Mouse (Mus musculus) CH12.LX (cell line): Measurements from ENCODE around the gene Bmpr2. TPM values are rescaled to one million over a fixed set of nuclear protein-coding genes. Genes with fewer than 3 reads are reported as not detected.

Experiments used
- DNase-seq: peaks from one replicate; pipeline ENCODE4 v3.0.0-alpha.2; 2013; ENCODE audit errors: extremely low read depth
- H3K27ac ChIP-seq: 2 replicates; pipeline ENCODE4 v1.5.1; 2012; ENCODE audit warnings: low read depth, mild to moderate bottlenecking, control low read depth, moderate library complexity; ENCODE audit not compliant: insufficient read depth
- H3K27me3 ChIP-seq: replicated peaks from 2 replicates; pipeline ENCODE3; 2012; ENCODE audit warnings: inconsistent platforms
- H3K36me3 ChIP-seq, 2 experiments: replicated peaks in 1 of 2; 2 replicates each; pipeline versions ENCODE3 to v1.6.1; 2012; ENCODE audit warnings: inconsistent platforms in 1 of 2, low read length in 1 of 2, mild to moderate bottlenecking in 1 of 2, mixed read lengths in 1 of 2, moderate library complexity in 1 of 2; ENCODE audit not compliant: control insufficient read depth in 1 of 2, insufficient read depth in 1 of 2
- H3K4me1 ChIP-seq, 2 experiments: 2 replicates each; pipeline ENCODE4 v1.6.1; 2012; ENCODE audit warnings: inconsistent platforms in 1 of 2, moderate library complexity in 1 of 2; ENCODE audit not compliant: insufficient read depth in 2 of 2, control insufficient read depth in 1 of 2
- H3K4me2 ChIP-seq: 2 replicates; pipeline ENCODE4 v1.6.1; 2012; ENCODE audit warnings: low read depth, mild to moderate bottlenecking, control low read depth; ENCODE audit not compliant: poor library complexity, insufficient read depth, severe bottlenecking
- H3K4me3 ChIP-seq, 3 experiments: fragments of 150-350 bp in 1 of 3; sonication (generic) in 1 of 3; replicated peaks in 1 of 3; 2 replicates each; pipeline versions ENCODE3 to v1.5.1; 2011 to 2012; ENCODE audit warnings: low read depth in 2 of 3, low read length in 2 of 3, mild to moderate bottlenecking in 2 of 3, moderate library complexity in 2 of 3, control low read depth in 1 of 3, improper control_type of control experiment in 1 of 3, inconsistent platforms in 1 of 3, mixed read lengths in 1 of 3; ENCODE audit not compliant: poor library complexity in 1 of 3
- H3K79me2 ChIP-seq: replicated peaks from 2 replicates; pipeline ENCODE4 v1.6.1; 2012; ENCODE audit warnings: mild to moderate bottlenecking, moderate library complexity; ENCODE audit not compliant: control insufficient read depth, poor library complexity, insufficient read depth, severe bottlenecking; ENCODE audit errors: extremely low read depth
- H3K9ac ChIP-seq: 2 replicates; pipeline ENCODE4 v1.6.1; 2012; ENCODE audit warnings: low read depth, mild to moderate bottlenecking, control low read depth, moderate library complexity; ENCODE audit not compliant: insufficient read depth
- H3K9me3 ChIP-seq: replicated peaks from 2 replicates; pipeline ENCODE3; 2012; ENCODE audit warnings: low read length, inconsistent platforms, mixed read lengths
- BHLHE40 ChIP-seq: IDR thresholded peaks from 2 replicates; pipeline ENCODE4 v1.6.1; 2011; ENCODE audit warnings: mild to moderate bottlenecking, low read depth, low read length, improper control_type of control experiment
- CHD1 ChIP-seq: IDR thresholded peaks from 2 replicates; pipeline ENCODE4 v1.6.1; 2012; ENCODE audit warnings: low read depth, low read length, improper control_type of control experiment, inconsistent platforms
- CHD2 ChIP-seq: IDR thresholded peaks from 2 replicates; pipeline ENCODE4 v1.6.1; 2011; ENCODE audit warnings: low read length, improper control_type of control experiment
- CTCF ChIP-seq, 2 experiments: IDR thresholded peaks in 1 of 2; conservative IDR thresholded peaks in 1 of 2; 2 replicates each; pipeline ENCODE4 v1.5.1; 2011 to 2012; ENCODE audit warnings: low read depth in 2 of 2, low read length in 2 of 2, improper control_type of control experiment in 1 of 2, inconsistent platforms in 1 of 2, mild to moderate bottlenecking in 1 of 2, moderate library complexity in 1 of 2
- E2F4 ChIP-seq: IDR thresholded peaks from 2 replicates; pipeline ENCODE4 v1.6.1; 2011; ENCODE audit warnings: low read depth, low read length, improper control_type of control experiment; ENCODE audit not compliant: insufficient replicate concordance
- ELF1 ChIP-seq: IDR thresholded peaks from 2 replicates; pipeline ENCODE4 v1.6.1; 2014; ENCODE audit warnings: low read depth, mild to moderate bottlenecking, inconsistent platforms, low read length, improper control_type of control experiment
- ETS1 ChIP-seq: conservative IDR thresholded peaks from 2 replicates; pipeline ENCODE4 v1.6.1; 2012; ENCODE audit warnings: low read depth, mild to moderate bottlenecking, inconsistent platforms, low read length, improper control_type of control experiment, moderate library complexity
- GABPA ChIP-seq: IDR thresholded peaks from 2 replicates; pipeline ENCODE4 v1.6.1; 2012; ENCODE audit warnings: low read depth, low read length, improper control_type of control experiment, inconsistent platforms; ENCODE audit not compliant: insufficient replicate concordance
- HCFC1 ChIP-seq: IDR thresholded peaks from 2 replicates; pipeline ENCODE4 v1.6.1; 2012; ENCODE audit warnings: low read depth, mild to moderate bottlenecking, inconsistent platforms, low read length, improper control_type of control experiment
- IRF4 ChIP-seq: IDR thresholded peaks from 2 replicates; pipeline ENCODE4 v1.6.1; 2014; ENCODE audit warnings: low read depth, mild to moderate bottlenecking, inconsistent platforms, low read length, improper control_type of control experiment
- JUN ChIP-seq: IDR thresholded peaks from 2 replicates; pipeline ENCODE4 v1.6.1; 2011; ENCODE audit warnings: low read depth, mild to moderate bottlenecking, low read length, improper control_type of control experiment, moderate library complexity; ENCODE audit not compliant: insufficient read depth
- JUND ChIP-seq: conservative IDR thresholded peaks from 2 replicates; pipeline ENCODE4 v1.6.1; 2011; ENCODE audit warnings: low read depth, low read length, improper control_type of control experiment
- KAT2A ChIP-seq: IDR thresholded peaks from 2 replicates; pipeline ENCODE4 v1.6.1; 2012; ENCODE audit warnings: low read length, improper control_type of control experiment, inconsistent platforms; ENCODE audit not compliant: insufficient replicate concordance
- MAFK ChIP-seq: IDR thresholded peaks from 2 replicates; pipeline ENCODE4 v1.6.1; 2011; ENCODE audit warnings: low read length, improper control_type of control experiment; ENCODE audit not compliant: insufficient replicate concordance
- MAX ChIP-seq: IDR thresholded peaks from 2 replicates; pipeline ENCODE4 v1.6.1; 2011; ENCODE audit warnings: low read length, improper control_type of control experiment
- MAZ ChIP-seq: IDR thresholded peaks from 2 replicates; pipeline ENCODE4 v1.6.1; 2012; ENCODE audit warnings: low read depth, mild to moderate bottlenecking, inconsistent platforms, low read length, improper control_type of control experiment, moderate library complexity
- MEF2A ChIP-seq: IDR thresholded peaks from 2 replicates; pipeline ENCODE4 v1.6.1; 2014; ENCODE audit warnings: low read depth, mild to moderate bottlenecking, inconsistent platforms, low read length, improper control_type of control experiment, borderline replicate concordance
- MYC ChIP-seq: IDR thresholded peaks from 2 replicates; pipeline ENCODE4 v1.6.1; 2011; ENCODE audit warnings: low read depth, mild to moderate bottlenecking, improper control_type of control experiment, low read length
- NELFE ChIP-seq: IDR thresholded peaks from 2 replicates; pipeline ENCODE4 v1.6.1; 2011; ENCODE audit warnings: low read depth, low read length, improper control_type of control experiment
- POLR2AphosphoS2 ChIP-seq: IDR thresholded peaks from 2 replicates; pipeline ENCODE4 v1.6.1; 2011; ENCODE audit warnings: low read depth, low read length, improper control_type of control experiment
- RCOR1 ChIP-seq: conservative IDR thresholded peaks from 2 replicates; pipeline ENCODE4 v1.6.1; 2012; ENCODE audit warnings: low read depth, mild to moderate bottlenecking, inconsistent platforms, low read length, improper control_type of control experiment
- SIN3A ChIP-seq: IDR thresholded peaks from 2 replicates; pipeline ENCODE4 v1.6.1; 2012; ENCODE audit warnings: low read length, improper control_type of control experiment, inconsistent platforms
- SMC3 ChIP-seq: IDR thresholded peaks from 2 replicates; pipeline ENCODE4 v1.6.1; 2011; ENCODE audit warnings: low read depth, low read length, improper control_type of control experiment
- TBP ChIP-seq: conservative IDR thresholded peaks from 2 replicates; pipeline ENCODE4 v1.6.1; 2011; ENCODE audit warnings: low read depth, low read length, improper control_type of control experiment
- TCF12 ChIP-seq: IDR thresholded peaks from 2 replicates; pipeline ENCODE4 v1.6.1; 2014; ENCODE audit warnings: low read depth, mild to moderate bottlenecking, inconsistent platforms, low read length, improper control_type of control experiment
- UBTF ChIP-seq: IDR thresholded peaks from 2 replicates; pipeline ENCODE4 v1.6.1; 2012; ENCODE audit warnings: low read depth, mild to moderate bottlenecking, inconsistent platforms, low read length, improper control_type of control experiment, moderate library complexity
- USF1 ChIP-seq: IDR thresholded peaks from 2 replicates; pipeline ENCODE4 v1.6.1; 2014; ENCODE audit warnings: low read depth, mild to moderate bottlenecking, inconsistent platforms, low read length, improper control_type of control experiment
- ZC3H11A ChIP-seq: IDR thresholded peaks from 2 replicates; pipeline ENCODE4 v1.6.1; 2012; ENCODE audit warnings: low read depth, mild to moderate bottlenecking, inconsistent platforms, low read length, improper control_type of control experiment
- ZKSCAN1 ChIP-seq: IDR thresholded peaks from 2 replicates; pipeline ENCODE4 v1.6.1; 2012; ENCODE audit warnings: low read depth, inconsistent platforms, low read length, improper control_type of control experiment, borderline replicate concordance
- ZMIZ1 ChIP-seq: IDR thresholded peaks from 2 replicates; pipeline ENCODE4 v1.6.1; 2012; ENCODE audit warnings: low read depth, mild to moderate bottlenecking, inconsistent platforms, low read length, improper control_type of control experiment
- ZNF384 ChIP-seq: IDR thresholded peaks from 2 replicates; pipeline ENCODE4 v1.6.1; 2012; ENCODE audit warnings: low read depth, low read length, improper control_type of control experiment, inconsistent platforms
- dilution Hi-C: fragments of 300-500 bp; cut with MboI; formaldehyde crosslinking; loops from 2 replicates; pipeline ENCODE4 v1.14.3; 2020; ENCODE audit warnings: low sequenced_read_pairs; ENCODE audit not compliant: extremely low pct_unique_long_range_greater_than_20kb, extremely low pct_ligation_motif_present
- in situ Hi-C: fragments of 300-500 bp; cut with MboI; formaldehyde crosslinking; loops from 3 replicates; pipeline ENCODE4 v1.14.3; 2019; ENCODE audit warnings: low sequenced_read_pairs, low pct_ligation_motif_present, low pct_unique_long_range_greater_than_20kb, mixed read lengths
- polyA plus RNA-seq: library from polyadenylated mRNA; unstranded; fragments of >175 nt; gene quantifications from 2 replicates; pipeline ENCODE4 v1.2.1, GENCODE M21; 2012; ENCODE audit warnings: low read depth; ENCODE audit not compliant: insufficient read length
- total RNA-seq, 2 experiments: library from RNA; depleted of rRNA; stranded (reverse); fragments of 300-350 nt in 1 of 2; fragments of >200 nt in 1 of 2; gene quantifications; 2 replicates each; pipeline ENCODE4 v1.2.3; 2012 to 2014

The Bmpr2 gene
- total and polyA plus RNA-seq, 3 experiments: 3.6 to 5.0 (median 4.7) TPM

- H3K4me2 ChIP-seq: no peak overlapping the region
- H3K79me2 ChIP-seq: no peaks in the 10 kb centered on the region
- dilution Hi-C loops: no loop called here
- H3K4me1 ChIP-seq: peaks cover 0 to 16% of the 10 kb centered on the region in 2 experiments; a peak in 2 of 4 replicates
- H3K9me3 ChIP-seq: no peaks in the 10 kb centered on the region
- in situ Hi-C loops: no loop called here
- DNase-seq: no peak
- TF ChIP-seq ZC3H11A (no peak), MAFK (no peak), HCFC1 (no peak), RCOR1 (no peak), USF1 (no peak), MAZ (no peak), ZNF384 (no peak), ZKSCAN1 (no peak), BHLHE40 (no peak), NELFE (no peak), ETS1 (no peak), CTCF (conservative IDR thresholded peaks at IDR 0.05 in 1 of 2, IDR thresholded peaks at IDR 0.05 in 1 of 2; ENCODE audit: low read depth in 2 of 2, low read length in 2 of 2) (no peak), MEF2A (no peak), SIN3A (no peak), TCF12 (no peak), CHD2 (no peak), ELF1 (no peak), MYC (no peak), GABPA (no peak), IRF4 (no peak)
- TF ChIP-seq, all 38 proteins: peak for 0
- Histone ChIP-seq H3K9ac (no peak overlapping the region), H3K36me3 (no peaks in the 10 kb centered on the region), H3K4me3 (no peak overlapping the region), H3K27me3 (no peaks in the 10 kb centered on the region), H3K27ac (no peak overlapping the region)
Observed at GRCm38 (mm10) chr1:59902634-59903033, 139.4 kb downstream of the Bmpr2 start.

GRCm38 (mm10) chr1:59904630-59905295, 141.6 kb downstream of the Bmpr2 start:
- DNase-seq: no peak
- Histone ChIP-seq H3K36me3 (no peaks in the 10 kb centered on the region), H3K4me2 (no peak overlapping the region), H3K27ac (no peak overlapping the region), H3K9ac (no peak overlapping the region), H3K4me3 (no peak overlapping the region), H3K4me1 (peaks cover 0 to 12% of the 10 kb centered on the region in 2 experiments; a peak in 1 of 4 replicates), H3K27me3 (no peaks in the 10 kb centered on the region), H3K79me2 (no peaks in the 10 kb centered on the region), H3K9me3 (no peaks in the 10 kb centered on the region)
- dilution Hi-C loops: no loop called here
- TF ChIP-seq JUND: no peak
- no peak for TF ChIP-seq SMC3
- TF ChIP-seq IRF4: no peak
- TF ChIP-seq TBP: no peak
- no peak for TF ChIP-seq POLR2AphosphoS2
- TF ChIP-seq E2F4: no peak
- TF ChIP-seq ZNF384: no peak
- no peak for TF ChIP-seq MYC
- TF ChIP-seq ZMIZ1: no peak
- no peak for TF ChIP-seq KAT2A
- TF ChIP-seq ZC3H11A: no peak
- no peak for TF ChIP-seq MAX
- TF ChIP-seq ETS1: no peak
- TF ChIP-seq UBTF: no peak
- no peak for TF ChIP-seq GABPA
- TF ChIP-seq JUN: no peak
- no peak for TF ChIP-seq BHLHE40
- no peak for TF ChIP-seq ZKSCAN1
- TF ChIP-seq CHD1: no peak
- in situ Hi-C loops: no loop called here
